Mouse (Mus musculus) embryonic fibroblast, embryonic 13.5 days (primary cell): ENCODE data around the gene Lgals12. TPM values are rescaled to one million over a fixed set of nuclear protein-coding genes. Genes with fewer than 3 reads are reported as not detected.

ENCODE experiments used
- H3K27ac ChIP-seq: 2 replicates; pipeline ENCODE4 v1.5.1; 2012; ENCODE audit warnings: low read length, control low read depth, inconsistent platforms; ENCODE audit not compliant: insufficient read depth
- H3K4me1 ChIP-seq: 2 replicates; pipeline ENCODE4 v1.6.1; 2011; ENCODE audit warnings: low read length; ENCODE audit not compliant: control insufficient read depth, insufficient read depth
- H3K4me3 ChIP-seq: 2 replicates; pipeline ENCODE4 v1.5.1; 2011; ENCODE audit warnings: mild to moderate bottlenecking, control low read depth, low read length; ENCODE audit not compliant: insufficient read depth
- CTCF ChIP-seq: IDR thresholded peaks from 2 replicates; pipeline ENCODE4 v1.5.1; 2011; ENCODE audit warnings: mild to moderate bottlenecking, control low read depth, low read length, moderate library complexity, borderline replicate concordance; ENCODE audit not compliant: insufficient read depth
- POLR2A ChIP-seq: IDR thresholded peaks from 2 replicates; pipeline ENCODE4 v1.6.1; 2011; ENCODE audit warnings: low read depth, mild to moderate bottlenecking, control low read depth, low read length, moderate library complexity
- polyA plus RNA-seq: library from polyadenylated mRNA; stranded (reverse); fragments of >200 nt; gene quantifications from 2 replicates; pipeline ENCODE4 v1.2.4, GENCODE M21; 2011; ENCODE audit warnings: low read depth; ENCODE audit not compliant: missing spikeins, insufficient read length

Lgals12 gene
- polyA plus RNA-seq, 1 experiment, result not detected

- Histone ChIP-seq H3K27ac (no peak overlapping the region), H3K4me1 (no peaks in the 10 kb centered on the region)
Observed at GRCm38 (mm10) chr19:7562601-7563129, 44.3 kb downstream of the Lgals12 start.

DNA sequence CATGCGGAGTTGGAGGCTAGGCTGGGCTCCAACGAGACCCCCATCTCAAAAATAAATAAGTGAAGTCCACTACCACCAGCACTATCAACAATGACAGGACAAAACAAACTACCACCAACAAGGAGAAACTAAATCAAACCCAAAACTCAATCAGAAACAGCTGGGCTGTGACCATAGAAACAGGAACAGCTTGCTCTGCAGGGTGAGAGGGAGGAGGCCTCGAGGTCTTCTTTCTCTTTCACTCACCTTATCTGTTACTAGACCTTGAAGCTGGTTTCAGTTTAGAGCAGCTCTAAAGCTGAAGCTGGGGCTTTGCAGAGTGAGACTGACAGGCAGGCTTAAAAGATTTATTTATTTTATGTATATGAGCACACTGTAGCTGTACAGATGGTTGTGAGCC, 45.5 kb downstream of the Lgals12 start:
- no peak overlapping the region for H3K4me3 ChIP-seq
- no peaks in the 10 kb centered on the region for H3K4me1 ChIP-seq
- no peak overlapping the region for H3K27ac ChIP-seq
- TF ChIP-seq POLR2A, result no peak
- TF ChIP-seq CTCF, result no peak

More at GRCm38 (mm10) chr19:7562601-7563129, 44.3 kb downstream of the Lgals12 start:
- no peak overlapping the region for H3K4me3 ChIP-seq
- TF ChIP-seq CTCF (no peak), POLR2A (no peak)

DNA sequence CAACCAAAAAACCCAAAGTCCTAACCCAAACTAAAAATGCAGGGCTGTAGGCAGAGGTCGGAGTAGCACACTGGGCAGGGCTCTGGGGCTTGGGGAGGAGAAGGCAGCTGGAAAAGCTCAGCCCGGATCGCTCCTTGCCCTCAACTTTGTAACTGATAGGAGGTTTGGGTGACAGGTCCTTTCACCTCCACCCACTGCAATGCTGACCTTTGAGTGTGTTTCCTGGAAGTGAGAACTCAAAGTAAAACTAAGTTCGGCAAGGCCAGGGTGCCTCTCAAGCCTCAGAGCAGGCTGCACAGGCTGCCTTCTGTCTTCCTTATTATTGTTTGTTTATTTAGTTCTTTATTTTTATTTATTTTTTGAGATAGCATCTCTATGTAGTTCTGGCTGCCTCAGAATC, 47.0 kb downstream of the Lgals12 start:
- Histone ChIP-seq H3K27ac (no peak overlapping the region), H3K4me1 (no peaks in the 10 kb centered on the region), H3K4me3 (no peak overlapping the region)
- no peak for TF ChIP-seq POLR2A
- TF ChIP-seq CTCF, result no peak

DNA sequence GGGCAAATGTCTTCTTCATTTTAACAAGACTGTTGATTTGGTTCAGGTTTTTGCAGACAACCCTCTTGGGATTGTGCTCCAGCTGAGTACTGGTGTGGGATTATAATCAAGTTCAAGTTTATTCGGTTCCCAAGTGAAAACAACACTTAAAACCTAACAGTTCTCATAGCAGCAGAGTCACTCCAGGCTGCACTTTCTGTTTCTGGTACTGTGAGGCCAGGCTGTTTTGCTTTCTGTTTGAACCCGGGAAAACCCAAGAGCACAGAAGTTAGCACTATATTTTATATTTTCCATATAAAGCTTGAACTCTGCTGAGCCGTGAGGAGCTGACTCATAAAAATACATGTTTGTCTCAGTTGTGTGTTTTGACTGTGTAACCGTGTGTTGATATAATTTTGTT, 48.3 kb downstream of the Lgals12 start:
- H3K4me3 ChIP-seq, result peak overlapping the region; percentile 64; the same call in 1 of the 2 replicates

GRCm38 (mm10) chr19:7557844-7558243, 49.1 kb downstream of the Lgals12 start:
- TF ChIP-seq POLR2A (no peak), CTCF (no peak)
- Histone ChIP-seq H3K27ac (no peak overlapping the region), H3K4me3 (peak overlapping the region; percentile 64), H3K4me1 (no peaks in the 10 kb centered on the region)

More for the DNA sequence above, 48.3 kb downstream of the Lgals12 start:
- no peak for TF ChIP-seq CTCF
- TF ChIP-seq POLR2A, result no peak
- H3K4me1 ChIP-seq, result no peaks in the 10 kb centered on the region
- no peak overlapping the region for H3K27ac ChIP-seq

DNA sequence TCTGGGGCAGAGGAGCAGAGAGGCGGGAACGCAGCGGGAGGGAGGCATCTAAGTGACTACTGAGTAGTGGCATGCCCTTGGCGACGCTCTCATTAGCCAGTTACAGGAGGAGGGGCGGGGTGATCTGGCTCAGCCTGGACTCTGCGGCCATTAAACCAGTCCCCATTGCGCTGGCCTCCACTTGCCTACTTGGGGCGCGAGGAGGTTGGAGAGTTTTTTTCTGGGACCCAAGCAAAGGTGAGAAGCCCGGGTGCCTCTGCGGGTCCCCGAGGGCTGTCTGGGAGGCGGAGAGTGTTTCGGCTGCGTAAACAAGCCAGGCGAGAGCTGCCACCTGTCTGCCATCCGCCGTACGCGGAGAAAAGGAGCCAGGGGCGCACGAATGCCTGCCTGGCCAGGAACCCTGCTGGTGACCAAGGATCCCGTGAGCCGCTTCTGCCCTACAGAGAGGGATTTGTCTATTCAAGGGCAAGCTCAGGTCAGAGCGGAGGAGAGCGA, 49.6 kb downstream of the Lgals12 start, which contains the start of gene Pla2g16:
Pla2g16 (plus strand) TSS at position 132 of the 495 bp plus-strand sequence.
- Histone ChIP-seq H3K4me1 (no peaks in the 10 kb centered on the region), H3K27ac (no peak within 1 kb of the TSS), H3K4me3 (peak within 1 kb of the TSS; percentile 64)
- TF ChIP-seq POLR2A (peak; percentile 84), CTCF (no peak)

GRCm38 (mm10) chr19:7556641-7557040, 50.4 kb downstream of the Lgals12 start:
- H3K4me3 ChIP-seq, result no peak overlapping the region
- H3K27ac ChIP-seq, result no peak overlapping the region
- H3K4me1 ChIP-seq, result no peaks in the 10 kb centered on the region
- TF ChIP-seq CTCF (no peak), POLR2A (no peak)

GRCm38 (mm10) chr19:7554881-7555280, 52.1 kb downstream of the Lgals12 start:
- TF ChIP-seq POLR2A (no peak), CTCF (no peak)
- no peaks in the 10 kb centered on the region for H3K4me1 ChIP-seq
- no peak overlapping the region for H3K4me3 ChIP-seq
- H3K27ac ChIP-seq, result no peak overlapping the region

- Histone ChIP-seq H3K4me3 (no peak overlapping the region), H3K27ac (no peak overlapping the region), H3K4me1 (no peaks in the 10 kb centered on the region)
- TF ChIP-seq CTCF (no peak), POLR2A (no peak)
Observed at GRCm38 (mm10) chr19:7553441-7553840, 53.6 kb downstream of the Lgals12 start.

- Histone ChIP-seq H3K4me3 (no peak overlapping the region), H3K27ac (no peak overlapping the region), H3K4me1 (no peaks in the 10 kb centered on the region)
- no peak for TF ChIP-seq CTCF
- no peak for TF ChIP-seq POLR2A
Observed at GRCm38 (mm10) chr19:7552301-7552673, 54.7 kb downstream of the Lgals12 start.

DNA sequence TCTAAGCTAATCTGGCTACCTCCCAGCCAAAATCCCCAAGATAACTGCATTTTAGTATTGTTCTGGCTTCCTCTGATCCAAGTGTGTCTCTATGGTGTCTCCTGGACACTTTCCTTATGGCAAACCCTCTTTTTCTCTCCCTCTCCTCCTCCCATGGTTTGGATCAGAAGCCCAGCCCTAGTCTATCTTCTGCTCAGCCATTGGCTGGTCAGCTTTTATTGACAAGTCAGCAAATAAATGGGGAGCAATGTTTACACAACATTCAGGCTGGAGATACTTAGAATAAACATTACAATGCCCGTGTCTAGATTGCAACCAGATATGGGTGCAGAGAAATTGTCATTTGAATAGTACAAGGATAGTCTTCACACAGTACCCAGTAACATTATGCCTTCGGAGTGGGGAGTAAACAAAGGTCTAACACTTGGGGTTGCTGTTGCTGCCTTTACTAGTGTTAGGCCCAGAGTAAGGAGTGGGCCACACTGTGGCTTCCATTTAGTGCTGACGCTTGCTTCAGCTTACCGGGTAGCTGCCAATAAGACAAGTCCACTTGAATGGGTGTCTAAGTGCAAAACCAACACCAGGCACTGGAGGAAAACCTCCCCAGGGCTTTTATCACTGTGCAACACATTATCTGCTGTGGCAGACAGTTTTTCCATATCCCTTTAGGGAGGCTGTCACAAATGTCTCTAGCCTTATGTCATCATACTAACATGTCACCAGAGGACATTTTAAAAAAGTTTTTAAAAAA, 55.3 kb downstream of the Lgals12 start:
- Histone ChIP-seq H3K27ac (no peak overlapping the region), H3K4me3 (no peak overlapping the region), H3K4me1 (no peaks in the 10 kb centered on the region)
- TF ChIP-seq POLR2A (no peak), CTCF (no peak)
